Mouse (Mus musculus): ENCODE measurements around the gene Lrp1.
A peak's percentile ranks its signal among the peaks of the same experiment; 100 is the strongest.

Gene Lrp1

DNA sequence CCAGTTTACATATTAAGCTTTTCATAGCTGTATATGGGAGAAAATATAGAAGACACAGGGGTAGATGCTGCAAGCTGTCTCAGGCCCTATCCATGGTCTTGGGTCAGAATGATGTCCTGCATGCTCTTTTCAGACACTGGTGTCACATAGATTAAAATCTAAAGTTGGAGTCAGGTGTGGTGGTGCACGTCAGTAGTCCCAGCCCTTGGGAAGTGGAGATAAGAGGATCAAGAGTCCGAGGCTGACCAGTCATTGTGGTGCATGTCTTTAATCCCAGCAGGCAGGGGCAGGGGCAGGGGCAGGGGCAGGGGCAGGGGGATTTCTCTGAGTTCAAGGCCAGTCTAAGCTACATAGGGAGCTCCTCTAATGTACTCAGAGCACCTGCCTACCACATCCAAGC is 24.8 kb upstream of the Lrp1 start:
- no peak for DNase-seq

- DNase-seq, result peak; percentile 19 to 38
Measured at GRCm38 (mm10) chr10:127643553-127644238, 22.7 kb upstream of the Lrp1 start.

- peak; percentile 31 to 55 for DNase-seq
Measured at GRCm38 (mm10) chr10:127642772-127643552, 22.0 kb upstream of the Lrp1 start, which contains the start of gene Stat6. Gene Stat6, plus strand, starts transcription at chr10:127642986.

- peak; percentile 91 to 97 for DNase-seq
Measured at GRCm38 (mm10) chr10:127641861-127642771, 21.2 kb upstream of the Lrp1 start.

DNA sequence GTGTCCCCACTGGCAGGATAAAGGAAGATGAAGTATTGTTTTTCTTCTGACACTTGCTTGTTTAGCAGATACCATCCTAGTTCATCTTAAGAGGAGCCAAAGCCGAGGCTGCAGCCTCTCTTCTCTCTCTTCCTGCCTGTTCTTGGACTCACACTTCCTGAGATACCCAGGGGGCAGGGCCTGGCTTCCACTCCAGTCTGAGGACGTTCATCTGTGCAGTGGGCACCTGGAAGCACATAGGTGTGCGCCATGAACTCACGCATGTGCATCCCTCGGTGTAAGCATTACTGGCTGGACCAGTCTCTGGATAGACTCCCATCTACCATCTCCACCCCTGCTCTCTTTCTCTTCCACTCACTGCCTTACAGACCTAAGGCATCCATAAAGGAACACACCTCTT is 19.5 kb upstream of the Lrp1 start:
- DNase-seq, result no peak

- DNase-seq, result no peak
Measured at GRCm38 (mm10) chr10:127632668-127633271, 11.8 kb upstream of the Lrp1 start.

- no peak for DNase-seq
Measured at GRCm38 (mm10) chr10:127631261-127632214, 10.6 kb upstream of the Lrp1 start.

DNA sequence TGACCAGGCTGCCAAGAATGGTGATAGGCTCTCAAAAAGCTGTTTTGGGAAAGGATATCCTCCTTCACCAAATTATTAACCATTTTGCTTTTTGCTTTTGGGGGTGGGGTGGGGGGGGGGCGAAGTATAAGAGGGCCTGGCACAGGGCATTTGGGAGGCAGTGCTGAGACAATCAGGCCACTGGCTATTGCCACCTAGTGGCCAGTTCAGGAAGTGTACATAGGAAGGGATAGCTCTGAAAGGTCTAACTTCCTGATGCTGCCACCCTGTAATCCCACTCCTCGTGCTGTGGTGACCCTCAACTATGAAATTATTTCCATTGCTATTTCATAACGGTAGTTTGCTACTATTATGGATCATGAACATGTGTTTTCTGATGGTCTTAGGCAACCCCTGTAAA is 5.5 kb upstream of the Lrp1 start:
- peak in 1 of 2 experiments; percentile 81 for DNase-seq

DNA sequence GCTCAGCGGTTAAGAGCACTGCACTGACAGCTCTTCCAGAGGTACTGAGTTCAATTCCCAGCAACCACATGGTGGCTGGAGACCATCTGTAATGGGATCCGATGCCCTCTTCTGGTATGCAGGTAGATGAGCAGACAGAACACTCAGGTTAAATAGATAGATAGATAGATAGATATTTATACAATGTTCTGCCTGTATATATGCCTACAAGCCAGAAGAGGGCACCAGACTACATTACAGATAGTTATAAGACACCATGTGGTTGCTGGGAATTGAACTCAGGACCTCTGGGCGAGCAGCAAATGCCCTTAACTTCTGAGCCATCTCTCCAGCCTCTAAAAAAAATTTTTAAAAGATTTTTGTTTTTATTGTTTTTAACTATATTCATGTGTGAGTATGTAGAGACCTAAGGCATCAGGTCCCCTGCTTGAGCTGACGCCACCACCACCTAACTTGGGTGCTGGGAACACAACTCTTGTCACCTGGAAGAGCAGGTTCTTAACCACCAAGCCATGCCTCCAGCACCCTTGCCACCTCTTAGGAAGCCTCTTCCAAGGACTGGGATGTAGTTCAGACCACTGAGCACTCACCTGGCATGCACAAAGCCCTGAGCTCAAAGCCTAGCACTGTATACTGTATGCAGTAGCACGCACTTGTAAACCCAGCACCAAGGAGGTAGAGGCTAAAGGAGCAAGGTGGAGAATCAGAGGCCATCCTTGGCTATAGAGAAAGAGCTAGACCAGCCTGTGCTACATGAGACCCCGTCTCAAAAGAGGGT is 2.7 kb upstream of the Lrp1 start:
- no peak for DNase-seq

- no peak for DNase-seq
Measured at GRCm38 (mm10) chr10:127622661-127623060, 1.7 kb upstream of the Lrp1 start.

- DNase-seq, result peak in 1 of 2 experiments; percentile 76
Measured at GRCm38 (mm10) chr10:127622057-127622392, 1.1 kb upstream of the Lrp1 start.

DNA sequence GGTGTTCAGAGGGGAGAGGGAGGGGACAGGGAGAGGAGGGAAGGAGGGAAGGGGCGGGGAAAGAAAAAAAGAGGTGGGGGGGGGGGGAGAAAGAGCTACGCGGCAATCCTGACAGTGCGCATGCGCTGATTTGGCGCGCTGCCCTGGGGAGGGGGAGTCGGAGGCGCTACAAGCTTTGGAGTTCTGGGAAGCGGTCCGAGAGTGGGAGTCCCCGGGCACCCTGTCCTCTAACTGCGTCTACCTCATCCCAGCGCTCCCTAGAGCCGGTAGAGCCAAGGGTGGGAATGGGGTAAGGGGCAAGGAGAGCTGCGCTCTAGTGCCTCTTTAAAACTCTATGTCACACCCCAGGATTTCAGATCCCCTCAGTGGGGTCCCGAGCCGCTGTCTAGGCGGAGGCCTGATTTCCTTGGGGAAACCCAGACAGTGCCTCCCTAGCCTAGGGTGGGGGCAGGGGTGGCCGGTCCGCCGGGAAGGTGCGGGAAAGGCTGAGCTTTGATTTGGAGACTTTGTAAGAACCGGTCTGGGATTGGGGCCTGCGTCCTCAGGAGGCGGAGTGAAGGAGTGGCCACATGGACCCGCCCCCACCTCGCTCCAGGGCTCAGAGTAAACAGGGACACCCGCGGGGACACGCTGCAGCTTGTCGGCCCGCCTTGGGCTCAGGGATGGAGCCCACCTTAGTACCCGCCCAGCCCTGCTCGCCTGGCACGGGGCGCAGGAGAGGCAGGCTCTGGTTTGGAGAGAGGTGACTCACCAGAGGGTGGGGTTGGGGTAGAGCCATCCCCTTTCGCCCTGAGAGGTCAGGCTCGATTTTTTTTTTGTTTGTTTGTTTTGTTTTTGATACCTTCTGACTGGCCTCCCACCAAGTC is 476 bp upstream of the Lrp1 start:
- DNase-seq, result peak; percentile 92 to 94

GRCm38 (mm10) chr10:127619941-127620405 is 975 bp downstream of the Lrp1 start:
- DNase-seq, result peak; percentile 62 to 65

DNA sequence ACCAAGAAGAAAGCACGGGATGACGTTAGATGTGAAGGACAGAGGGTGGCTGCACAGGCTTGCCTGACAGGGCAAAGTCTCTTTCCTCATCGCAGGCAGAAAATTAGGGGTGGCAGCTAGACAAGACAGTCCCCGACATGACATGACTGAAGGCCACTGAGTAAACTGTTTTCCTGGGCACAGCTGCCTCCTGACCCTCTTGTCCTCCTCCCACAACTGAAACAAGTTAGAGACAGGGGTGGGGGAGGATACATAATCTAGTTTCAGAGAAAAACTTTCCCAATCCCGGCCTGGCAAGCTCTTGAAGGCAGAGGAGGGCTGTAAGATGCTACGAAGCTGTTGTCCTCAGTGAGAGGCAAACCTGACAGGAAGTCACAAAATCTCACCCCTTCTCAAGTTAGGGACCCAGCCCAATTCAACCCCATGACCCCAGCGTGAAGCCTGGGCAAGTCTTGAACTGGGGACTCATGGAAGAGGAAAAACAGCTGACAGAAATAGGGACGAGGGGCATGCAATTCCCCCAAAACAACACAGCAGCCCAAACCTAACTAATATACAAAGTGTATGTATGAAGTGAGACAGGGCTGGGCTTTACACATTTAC is 1.7 kb downstream of the Lrp1 start:
- DNase-seq, result peak in 1 of 2 experiments; percentile 26

DNA sequence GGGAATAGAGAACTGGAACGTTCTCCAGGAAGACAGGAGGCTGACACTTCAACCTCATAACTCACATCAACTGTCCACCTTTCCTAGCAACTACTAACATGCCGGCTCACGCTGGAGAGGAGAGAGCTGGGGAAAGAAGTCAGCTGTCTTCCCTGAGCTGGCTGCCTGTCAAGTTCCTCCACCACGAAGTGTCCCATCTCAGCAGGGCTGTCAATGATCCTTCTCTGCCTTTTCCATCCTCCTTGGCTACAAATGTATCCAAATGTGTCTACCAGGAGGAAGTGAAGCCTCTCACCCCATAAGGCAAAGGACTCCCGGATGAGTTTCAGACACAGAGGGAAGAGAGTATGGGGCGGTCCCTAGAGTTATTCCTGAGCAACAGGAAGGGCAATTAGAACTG is 2.8 kb downstream of the Lrp1 start:
- DNase-seq, result peak; percentile 60 to 74

- peak; percentile 72 to 76 for DNase-seq
Measured at GRCm38 (mm10) chr10:127617294-127617693, 3.7 kb downstream of the Lrp1 start.

GRCm38 (mm10) chr10:127616261-127616679 is 4.7 kb downstream of the Lrp1 start:
- peak in 1 of 2 experiments; percentile 55 for DNase-seq

DNA sequence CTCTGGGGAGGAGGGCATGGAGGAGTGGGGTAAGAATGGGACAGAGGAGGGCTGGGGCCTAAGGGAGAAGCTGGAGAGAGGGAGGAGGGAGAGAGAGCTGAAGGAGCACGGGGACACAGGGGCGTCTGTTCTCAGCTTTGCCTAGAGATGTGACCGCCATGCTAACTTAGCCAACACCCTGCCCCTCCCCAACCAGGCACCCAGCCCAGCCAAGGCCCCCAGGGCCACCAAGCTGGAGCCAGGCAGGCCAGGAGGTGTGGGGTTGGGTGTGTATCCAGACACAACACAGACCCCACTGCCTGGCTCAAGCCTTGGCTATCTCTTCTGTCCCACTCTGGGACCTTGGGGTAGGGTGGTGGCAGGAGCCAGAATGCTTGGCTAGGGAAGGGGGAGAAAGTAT is 5.4 kb downstream of the Lrp1 start:
- DNase-seq, result peak; percentile 41 to 48

- no peak for DNase-seq
Measured at GRCm38 (mm10) chr10:127615034-127615374, 5.9 kb downstream of the Lrp1 start.

All from cerebellum, postnatal 25 days (tissue).